Mouse (Mus musculus) right cerebral cortex, postnatal 4 days (tissue): ENCODE measurements around the gene Eif2ak3.

Experiments
- DNase-seq: peaks from one replicate; pipeline ENCODE4 v3.0.0-alpha.2; 2022

Gene Eif2ak3

DNA sequence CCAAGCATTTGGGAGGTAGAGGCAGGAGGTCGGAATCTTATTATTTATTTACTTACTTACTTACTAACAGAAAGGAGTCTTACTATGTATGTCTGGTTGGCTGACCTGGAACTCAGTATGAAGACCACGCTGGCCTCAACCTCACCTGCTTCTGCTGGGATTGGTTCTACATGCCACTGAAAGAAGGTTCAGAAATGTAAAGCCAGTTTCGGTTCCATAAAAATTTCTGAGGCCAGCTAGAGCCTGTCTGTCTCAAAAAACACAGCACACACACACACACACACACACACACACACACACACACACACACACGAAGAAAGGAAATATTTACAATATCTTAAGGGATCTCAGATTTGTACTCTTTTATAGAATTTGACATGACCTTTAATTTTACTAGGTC is 66.0 kb downstream of the Eif2ak3 start:
- DNase-seq, result no peak

DNA sequence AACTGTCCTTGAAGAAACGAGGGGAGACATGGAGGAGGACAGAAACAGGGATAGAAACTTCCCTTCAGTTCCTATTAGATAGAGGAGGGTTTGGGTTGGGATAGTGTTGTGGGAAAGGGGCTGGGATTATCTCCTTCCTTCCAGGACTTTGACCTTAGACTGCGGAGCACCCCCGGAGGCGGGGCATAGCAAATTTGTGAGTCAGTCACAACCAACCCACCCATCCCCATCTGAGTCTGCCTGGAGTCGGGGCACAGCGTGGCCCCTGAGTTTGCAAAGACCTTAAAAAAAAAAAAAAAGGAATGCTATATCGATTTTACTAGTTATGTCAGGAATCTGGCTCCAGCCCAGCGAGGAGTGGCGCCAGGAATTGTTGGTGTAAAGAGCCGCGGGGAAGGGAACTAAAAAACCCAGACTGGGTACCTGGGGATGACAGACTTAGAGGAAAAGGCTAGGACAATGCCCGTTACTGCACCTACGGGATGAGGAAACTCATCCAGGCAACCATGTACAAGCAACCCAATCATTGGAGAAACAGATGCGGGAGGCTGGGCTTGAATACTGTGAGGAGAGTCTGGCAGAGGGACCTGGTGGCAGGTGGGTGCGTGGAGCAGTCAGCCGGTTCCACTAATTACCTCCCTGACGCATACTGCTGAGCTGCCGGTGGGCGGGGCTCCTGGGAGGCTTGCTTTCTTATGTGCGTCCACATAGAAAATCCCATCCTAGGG is 67.5 kb downstream of the Eif2ak3 start:
- DNase-seq, result peak; percentile 55

DNA sequence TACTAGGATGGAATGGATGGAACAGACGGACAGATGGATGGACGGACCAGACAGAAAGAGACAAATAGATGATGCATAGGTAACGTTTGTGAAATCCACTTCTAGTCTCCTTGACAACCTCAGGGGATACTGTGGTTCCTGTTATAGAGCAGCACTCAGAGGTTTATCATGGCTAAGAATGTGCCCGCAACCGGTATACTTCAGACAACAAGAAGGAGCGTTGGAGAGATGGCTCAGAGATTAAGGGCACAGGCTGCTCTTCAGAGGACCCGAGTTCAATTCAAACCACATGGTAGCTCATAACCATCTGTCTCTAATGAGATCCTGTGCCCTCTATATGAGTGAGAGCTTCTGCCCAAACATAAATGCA is 68.1 kb downstream of the Eif2ak3 start:
- DNase-seq, result no peak

GRCm38 (mm10) chr6:70918827-70919226 is 74.5 kb downstream of the Eif2ak3 start, which contains the start of gene Tex37:
TSS of gene Tex37 (minus strand) at chr6:70918927.
- DNase-seq, result no peak

GRCm38 (mm10) chr6:70921274-70922074 is 77.2 kb downstream of the Eif2ak3 start:
- peak; percentile 41 for DNase-seq

- DNase-seq, result no peak
These were observed 87.5 kb downstream of the Eif2ak3 start for GRCm38 (mm10) chr6:70931801-70932200.

GRCm38 (mm10) chr6:70953274-70953673 is 109.0 kb downstream of the Eif2ak3 start:
- no peak for DNase-seq

- no peak for DNase-seq
These were observed 109.7 kb downstream of the Eif2ak3 start for GRCm38 (mm10) chr6:70954040-70954439.
